Mouse (Mus musculus): ENCODE data around the gene Dusp16. TPM values are rescaled to one million over a fixed set of nuclear protein-coding genes. Genes with fewer than 3 reads are reported as not detected.
A peak's percentile ranks its signal among the peaks of the same experiment; 100 is the strongest.

Gene Dusp16
- total RNA-seq, 2 experiments from 2014 or later, result 24.0 to 26.6 TPM

DNA sequence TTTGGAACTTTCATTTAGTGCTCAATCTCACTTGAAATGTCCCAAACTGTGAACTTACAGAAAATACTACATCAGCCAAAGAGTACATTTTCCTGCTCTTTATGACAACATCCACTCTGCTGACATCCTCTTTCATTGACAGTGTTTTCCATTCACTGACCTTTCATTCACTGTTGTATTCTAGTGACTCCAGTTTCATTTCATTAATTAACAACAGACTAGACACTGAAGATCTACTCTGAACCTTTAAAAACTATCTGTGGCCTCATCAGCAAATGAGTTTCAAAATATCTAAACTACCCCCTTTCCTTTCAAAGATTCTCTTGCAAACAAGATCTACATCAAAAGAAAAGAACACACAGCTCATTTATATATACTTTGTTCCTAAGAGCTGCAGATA lies 48.9 kb downstream of the Dusp16 start:
- no peak for DNase-seq

DNA sequence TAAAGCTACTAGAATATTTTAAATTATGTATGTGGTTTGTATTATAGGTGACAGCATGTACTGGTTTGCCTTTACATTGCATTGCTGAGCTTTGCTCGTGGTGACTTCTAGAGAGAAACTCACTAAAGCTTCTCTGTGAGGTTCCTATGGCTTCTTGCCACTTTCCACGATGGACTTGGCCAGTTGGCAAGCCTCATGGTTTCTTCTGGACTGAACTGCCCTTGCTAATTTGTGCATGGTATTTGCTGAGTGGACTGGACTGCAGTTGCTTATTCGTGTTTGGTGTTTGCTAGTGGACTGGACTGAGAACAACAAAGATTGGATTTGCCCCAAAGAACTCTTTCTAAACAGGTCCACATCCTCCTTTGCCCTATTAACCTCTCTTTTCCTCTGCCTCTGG lies 55.6 kb downstream of the Dusp16 start:
- no peak for DNase-seq

DNA sequence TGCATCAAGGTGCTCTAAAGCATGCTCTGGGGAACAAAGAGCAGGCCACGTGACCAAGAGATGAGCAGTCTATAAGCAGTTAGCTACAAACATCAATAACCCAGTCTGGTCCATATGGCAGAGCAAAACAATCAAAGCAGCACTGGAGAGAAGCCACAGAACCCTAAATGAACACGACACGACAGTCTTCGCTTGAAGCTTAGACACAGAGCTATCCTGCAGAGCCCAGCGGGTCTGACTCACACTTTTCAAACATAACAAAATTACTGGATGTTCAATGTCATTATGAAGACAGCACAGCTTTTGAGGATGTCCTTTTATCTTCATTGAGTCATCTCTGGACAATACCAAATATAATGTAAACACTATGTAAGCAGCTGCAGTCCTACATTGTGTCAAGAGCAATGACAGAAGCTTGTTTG lies 58.6 kb downstream of the Dusp16 start:
- no peak for DNase-seq

DNA sequence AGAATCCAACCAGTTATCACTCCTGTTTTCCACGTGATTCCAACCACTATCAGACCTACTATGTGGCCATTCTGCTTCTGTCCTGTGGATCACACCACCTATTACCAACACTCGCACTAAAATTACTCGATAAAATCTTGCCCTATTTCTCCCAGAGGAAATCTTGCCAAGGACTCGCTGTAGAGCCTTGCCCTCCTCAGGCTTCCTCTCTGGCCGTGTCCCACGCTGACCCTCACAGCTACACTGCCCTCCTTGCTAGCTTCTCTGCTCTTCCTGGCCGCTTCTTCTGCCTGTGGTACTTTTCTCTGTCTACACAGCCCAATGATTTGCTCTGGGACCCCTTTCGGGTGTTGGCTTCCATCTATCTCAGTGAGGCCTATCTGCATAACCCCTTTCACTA lies 59.6 kb downstream of the Dusp16 start:
- DNase-seq, result no peak

DNA sequence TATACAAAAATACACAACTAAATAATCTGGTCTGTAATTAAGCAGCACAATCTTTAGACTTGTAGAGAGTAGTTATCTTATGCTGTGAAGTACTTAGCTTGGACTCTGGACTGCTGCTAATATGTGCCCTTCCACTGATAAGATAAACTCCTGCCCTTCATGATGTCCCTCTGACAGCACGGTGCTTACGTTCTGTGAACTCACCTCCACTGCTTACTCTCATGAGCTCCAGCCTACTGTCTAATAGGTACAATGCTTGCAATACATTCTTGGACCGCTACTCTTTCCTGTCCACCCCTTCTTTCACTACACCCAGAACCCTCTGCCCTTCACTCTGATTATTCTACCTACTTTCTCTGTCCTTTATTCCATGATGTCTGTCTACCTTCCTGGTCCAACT lies 61.4 kb downstream of the Dusp16 start:
- no peak for DNase-seq

DNA sequence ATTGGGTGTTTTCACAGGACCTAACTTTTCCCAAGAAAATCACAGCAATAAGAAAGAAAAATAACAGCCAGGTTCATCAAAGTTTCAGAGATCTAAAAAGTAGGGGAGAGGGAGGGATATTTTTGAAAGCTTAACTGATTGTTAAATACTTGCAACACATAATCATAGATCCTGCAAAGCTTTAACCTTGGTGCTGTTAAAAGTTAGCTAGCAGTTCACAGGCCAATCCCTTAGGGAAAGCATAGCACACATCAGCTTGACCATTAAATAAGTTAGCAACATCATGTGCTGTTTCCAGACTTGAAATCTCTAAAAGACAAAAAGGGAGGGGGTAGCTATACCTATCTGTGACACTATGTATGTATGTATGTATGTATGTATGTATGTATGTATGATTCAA lies 67.0 kb downstream of the Dusp16 start:
- no peak for DNase-seq

DNA sequence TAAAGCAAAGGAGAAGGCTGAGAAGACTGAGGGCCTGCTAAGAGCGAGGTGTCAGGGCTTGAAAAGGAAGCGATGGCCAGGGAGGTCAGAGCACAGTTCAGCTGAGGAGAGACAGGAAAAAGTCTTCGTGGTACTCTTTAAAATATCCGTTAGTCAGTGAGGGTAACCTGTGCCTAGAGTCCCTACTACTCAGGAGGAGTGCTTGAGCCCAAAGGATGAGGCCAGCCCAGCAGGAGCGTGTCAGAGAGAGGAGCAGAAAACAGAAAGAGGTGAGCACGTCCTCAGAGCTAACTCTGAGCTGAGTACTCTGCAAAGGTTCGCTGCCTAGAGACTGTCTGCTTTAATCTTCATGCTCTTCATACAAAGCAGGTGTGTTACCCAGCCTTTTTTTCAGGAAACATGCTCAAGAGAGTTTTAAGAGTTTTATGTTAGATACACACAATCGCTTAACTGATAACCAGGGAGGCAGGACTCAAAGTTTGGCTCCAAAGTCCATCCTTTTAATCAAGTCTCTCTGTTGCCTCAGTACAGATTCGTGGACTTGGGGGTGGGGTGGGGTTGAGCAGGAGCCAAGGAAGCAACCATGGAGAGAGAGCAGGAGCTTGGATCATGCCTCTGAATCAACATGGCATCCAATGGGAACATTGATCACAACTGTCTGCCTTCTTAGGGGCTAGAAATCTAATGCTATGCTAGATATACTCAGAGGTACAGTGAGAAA lies 68.4 kb downstream of the Dusp16 start:
- peak in 1 of 2 experiments; percentile 20 for DNase-seq

DNA sequence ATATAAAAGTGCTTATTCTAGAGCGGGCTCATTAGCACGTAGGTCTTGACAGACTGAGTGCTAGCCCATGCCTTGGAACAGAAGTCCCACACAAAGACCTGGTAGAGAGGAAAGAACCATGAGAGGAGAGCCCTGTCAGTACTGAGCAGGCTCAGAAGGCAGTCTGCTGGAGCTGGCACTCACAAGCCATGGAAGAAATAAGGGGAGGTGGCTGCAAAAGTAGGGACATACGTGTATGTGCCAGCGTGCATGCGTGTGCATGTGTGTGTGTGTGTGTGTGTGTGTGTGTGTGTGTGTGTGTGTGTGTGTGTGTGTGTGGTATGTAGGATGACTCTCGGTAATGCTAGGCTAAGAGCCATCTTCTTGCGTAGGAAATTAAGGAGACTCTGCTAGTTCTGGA lies 69.1 kb downstream of the Dusp16 start:
- no peak for DNase-seq

DNA sequence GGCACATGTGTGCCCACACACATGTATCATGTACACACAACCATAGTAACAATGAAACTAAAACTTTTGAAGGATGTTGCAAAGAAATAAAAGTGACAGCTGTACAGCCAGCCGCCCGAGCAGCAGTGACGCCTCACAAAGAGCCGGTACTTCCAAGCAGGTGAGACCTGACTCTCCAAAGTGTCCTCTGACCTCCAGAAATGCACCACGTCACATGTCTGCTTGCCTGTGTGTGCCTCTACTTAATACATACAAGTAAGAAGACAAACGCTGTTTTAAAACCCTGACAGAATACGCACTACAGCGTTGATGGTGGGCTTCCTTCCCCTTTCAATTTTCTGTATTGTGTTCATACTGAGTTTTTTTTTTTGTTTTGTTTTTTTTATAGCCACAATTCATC lies 69.5 kb downstream of the Dusp16 start:
- no peak for DNase-seq

DNA sequence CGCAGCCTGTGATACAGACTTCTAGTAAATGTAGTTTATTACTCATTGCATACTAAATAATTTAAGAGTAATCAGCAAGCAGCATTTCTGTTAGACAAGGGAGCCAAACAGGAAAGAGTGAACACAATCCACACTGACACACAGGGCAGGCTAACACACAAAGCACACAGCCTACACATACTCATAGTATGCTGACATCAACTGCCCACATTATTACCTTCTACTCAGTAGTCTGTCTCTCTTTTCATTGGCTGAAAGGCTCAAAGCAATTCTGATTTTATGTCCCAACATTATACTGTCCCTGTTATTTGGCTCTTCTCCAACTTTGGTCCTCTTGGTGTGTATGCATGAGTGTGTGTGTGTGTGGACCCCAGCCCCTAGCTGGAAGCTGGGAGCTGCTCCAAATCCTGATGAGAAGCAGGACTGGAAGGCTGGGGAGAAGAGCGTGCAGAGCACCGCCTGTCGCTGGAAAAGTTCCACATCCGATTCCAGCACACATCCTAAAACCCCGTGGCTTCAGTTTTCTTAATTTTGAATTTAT lies 70.6 kb downstream of the Dusp16 start:
- DNase-seq, result no peak

DNA sequence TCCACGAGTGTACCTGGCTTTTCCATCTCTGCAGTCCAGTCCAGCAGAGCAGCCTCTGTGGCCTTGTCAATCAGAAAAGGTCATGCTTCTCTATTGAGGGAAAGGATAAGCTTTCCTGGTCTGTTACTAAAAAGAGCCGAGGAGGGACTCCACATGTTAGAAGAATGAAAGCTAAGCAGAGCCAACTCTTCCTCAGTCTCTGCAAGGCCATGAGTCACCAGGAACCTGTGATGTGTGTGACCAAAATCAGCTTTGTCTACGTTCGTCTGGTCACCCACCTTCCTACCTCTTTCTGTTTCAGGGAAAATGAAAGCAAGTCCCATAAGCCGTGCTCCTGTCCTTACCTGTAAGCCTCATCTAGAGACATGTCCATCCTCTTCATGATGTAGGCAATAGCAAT lies 72.3 kb downstream of the Dusp16 start:
- no peak for DNase-seq

DNA sequence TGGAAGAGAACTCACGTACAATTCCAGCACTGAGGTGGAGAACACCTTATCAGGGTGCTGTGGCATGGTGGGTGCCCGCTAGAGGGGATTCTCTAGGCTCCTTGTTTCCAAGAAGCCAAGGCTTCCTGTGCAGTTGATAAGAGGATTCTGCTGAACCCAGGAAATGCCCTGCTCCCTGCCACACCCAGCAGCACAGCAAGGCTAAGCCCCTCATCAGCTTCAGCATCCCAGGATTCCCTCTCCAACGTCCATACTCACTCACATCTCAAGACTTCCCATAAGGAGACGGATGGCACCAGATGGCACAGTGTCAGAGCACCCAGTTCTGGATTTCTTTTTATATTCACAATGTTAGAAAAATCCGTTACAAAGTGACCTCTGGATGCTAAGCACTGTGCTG lies 73.3 kb downstream of the Dusp16 start:
- DNase-seq, result no peak

DNA sequence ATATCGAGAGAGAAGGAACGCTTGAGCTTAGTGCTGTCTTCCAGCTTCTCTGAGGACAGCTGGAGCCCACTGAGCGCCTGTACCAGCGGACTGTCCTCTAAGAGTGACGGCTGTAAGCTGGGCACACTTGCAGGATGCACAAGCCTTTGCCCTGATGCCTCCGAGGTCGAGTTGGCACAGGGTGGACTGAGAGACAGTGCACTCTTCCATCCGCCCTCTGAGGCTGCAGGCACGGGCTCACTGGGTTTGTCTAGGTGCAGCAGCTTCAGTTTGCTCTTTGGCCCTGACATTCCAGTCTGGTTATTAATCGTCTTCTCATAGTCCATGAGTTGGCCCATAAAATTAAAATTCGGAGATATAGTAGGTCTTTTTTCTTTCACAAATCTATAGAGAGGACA lies 73.8 kb downstream of the Dusp16 start:
- DNase-seq, result peak; percentile 47 to 56

DNA sequence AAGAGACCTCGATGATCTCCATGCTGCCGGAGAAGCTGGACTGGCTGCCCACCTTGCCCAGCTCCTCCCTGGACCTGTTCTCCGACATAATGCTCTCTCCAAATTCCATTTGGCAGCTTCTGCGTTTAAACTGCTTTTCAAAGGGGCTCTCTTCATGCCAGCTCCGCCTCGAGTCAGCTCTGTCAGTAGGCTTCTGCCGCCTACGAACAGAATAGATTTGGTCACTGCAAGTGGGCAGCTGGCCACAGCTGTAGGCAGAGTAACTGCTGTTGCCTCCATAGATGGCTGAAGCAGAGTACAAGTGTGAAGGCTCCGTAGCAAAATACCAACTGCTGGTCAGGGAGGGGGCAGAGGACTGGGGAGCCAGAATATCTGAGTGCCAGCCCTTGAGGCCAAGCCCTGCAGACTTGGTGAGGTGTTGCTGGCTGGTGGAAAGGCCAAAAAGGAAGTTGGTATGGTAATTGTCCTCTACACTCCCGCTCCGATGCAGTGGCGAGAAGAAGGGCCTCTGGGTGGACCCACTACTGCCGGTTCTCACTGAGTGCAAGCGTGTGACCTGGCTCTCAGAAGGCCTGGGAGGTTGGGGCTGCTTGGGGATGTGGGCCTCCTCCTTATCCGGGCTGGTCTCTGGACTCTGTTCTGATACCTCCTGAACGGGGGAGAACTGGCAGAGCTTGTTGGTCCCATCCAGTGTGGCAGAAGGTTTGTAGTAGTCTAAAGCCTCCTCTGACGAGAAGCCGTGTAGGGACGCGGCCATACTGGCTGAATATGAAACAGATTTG lies 74.3 kb downstream of the Dusp16 start:
- DNase-seq, result no peak

DNA sequence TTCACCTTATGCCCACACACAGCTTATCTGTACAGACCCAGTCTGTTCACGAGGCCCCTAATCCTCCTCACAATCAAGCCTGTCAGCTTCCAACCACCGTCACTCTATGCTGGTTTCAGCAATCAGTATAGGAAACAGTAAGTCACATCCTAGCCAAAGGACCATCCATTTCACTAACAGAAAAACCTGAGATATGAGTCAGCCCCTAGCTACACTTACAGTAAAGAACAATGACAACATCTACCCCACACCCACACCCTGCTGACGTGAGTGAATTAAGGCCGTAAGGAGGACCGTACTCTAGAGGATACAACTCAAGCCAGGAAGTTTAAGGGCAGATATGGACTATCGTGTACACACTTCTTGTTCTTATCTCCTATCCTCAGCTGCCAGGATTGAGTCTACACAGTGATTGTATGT lies 76.2 kb downstream of the Dusp16 start:
- DNase-seq, result no peak

DNA sequence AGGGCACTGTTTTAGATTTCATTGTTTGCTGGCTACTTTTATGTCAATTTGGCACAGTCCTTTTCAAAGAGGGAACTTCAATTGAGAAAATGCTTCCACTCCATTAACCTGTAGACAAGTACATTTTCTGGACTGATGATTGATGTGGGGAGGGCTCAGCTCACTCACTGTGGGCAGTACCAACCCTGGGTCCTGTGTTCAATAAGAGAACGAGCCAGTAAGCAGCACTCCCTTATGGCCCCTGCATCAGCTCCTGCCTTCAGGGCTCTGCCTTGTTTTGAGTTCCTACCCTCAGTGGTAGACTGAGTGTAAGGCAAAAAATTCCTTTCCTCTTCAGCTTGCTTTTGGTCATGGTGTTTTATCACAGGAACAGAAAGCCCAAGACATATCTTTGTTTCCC lies 78.5 kb downstream of the Dusp16 start:
- no peak for DNase-seq

DNA sequence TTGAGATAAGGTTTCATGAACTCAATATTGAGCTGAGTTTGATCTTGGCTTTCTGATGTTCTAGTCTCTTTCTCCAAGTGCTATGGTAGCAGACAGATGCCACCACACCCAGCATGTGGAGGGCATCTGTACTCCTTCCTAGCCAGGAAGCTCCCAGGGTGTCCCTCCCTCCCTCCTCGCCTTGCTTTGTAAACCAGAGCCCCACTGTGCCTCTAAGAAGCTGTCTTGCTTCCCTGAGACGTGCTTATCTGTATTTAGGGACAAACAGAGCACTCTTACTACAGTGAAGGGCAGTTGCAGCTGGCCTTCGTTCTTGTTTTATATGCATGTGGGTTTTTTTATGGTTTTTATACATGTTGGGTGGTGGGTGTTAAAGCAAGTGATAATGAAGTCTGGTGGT lies 79.1 kb downstream of the Dusp16 start:
- no peak for DNase-seq

DNA sequence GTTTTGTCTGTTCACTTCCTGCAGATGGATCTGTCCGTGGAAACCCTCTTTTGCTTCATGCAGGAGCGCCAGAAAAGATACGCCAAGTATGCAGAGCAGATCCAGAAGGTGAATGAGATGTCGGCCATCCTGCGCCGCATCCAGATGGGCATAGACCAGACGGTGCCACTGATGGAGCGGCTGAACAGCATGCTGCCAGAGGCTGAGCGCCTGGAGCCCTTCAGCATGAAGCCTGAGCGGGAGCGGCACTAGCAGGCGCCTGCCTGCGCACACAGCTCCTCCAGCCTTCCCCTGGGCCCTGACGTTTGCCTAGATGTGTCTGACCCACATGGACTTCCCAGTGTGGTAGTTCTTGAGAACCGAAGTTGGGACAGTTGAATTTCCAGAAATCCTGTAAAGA lies 82.4 kb downstream of the Dusp16 start:
- DNase-seq, result no peak

DNA sequence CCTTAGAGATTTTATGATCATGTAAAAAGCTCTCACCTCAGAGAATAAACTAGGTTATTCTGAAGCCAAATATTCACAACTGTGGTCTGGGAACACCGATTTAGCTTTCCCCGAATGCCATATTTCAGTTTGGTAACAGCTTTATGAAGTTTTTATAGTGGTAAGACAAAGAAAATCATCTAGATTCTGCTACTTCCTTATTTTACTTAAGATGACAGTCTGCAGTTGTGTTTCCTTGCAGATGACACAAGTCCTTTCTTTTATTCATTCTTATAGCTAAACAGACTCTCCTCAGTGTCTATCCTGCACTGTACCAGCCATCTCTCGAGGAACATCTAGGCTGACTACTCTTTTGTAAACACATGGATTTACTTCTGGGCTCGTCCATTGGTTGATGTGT lies 86.0 kb downstream of the Dusp16 start:
- DNase-seq, result no peak

DNA sequence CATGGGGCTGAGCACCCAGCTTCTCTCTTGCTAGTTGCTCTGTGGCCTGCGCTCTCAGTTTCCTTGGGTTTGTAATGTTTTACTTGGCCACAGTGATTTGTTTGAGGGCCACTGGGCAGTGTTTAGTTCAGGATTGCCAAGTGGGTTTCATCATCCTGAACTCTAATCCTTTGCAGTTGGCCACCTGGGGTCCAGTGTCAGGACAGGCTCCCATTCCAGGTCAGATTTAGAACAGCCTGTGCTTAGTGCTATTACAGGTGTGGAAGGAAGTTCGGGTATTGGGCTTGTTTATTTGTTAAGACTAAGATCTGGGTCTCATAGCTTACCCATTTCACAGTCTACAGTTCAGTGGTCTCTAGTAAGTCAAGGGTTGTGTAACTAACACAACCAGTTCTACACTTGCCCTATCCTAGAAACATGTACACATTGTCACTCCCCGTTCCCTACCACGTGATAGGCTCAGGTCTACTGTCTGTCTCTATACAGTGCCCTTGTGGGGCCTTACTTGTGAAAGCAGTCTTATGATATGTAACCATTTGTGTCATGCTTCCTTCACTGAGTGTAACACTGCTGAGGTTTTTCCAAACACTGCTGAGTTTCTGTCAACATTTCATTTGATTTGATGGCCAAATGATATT lies 89.3 kb downstream of the Dusp16 start:
- peak in 1 of 2 experiments; percentile 8 for DNase-seq

DNA sequence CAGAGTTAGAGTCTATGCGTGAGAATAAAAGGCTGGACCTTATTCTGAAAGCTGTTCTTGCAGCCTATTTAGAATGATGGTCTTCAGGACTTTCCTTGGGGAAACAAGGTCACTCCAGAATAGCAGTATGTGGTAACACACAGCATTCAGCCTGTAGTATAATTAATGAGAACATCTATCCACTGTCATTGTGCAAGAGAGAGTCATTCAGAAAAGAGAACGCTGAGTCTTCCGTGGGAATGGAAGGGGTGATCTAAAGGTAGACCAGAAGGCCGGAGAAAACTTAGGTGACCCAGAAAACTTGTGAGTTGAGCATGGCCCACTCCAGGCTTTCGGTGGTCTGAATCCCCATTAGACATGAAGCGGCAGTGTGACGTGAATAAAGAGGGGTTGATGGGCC lies 90.2 kb downstream of the Dusp16 start:
- no peak for DNase-seq

DNA sequence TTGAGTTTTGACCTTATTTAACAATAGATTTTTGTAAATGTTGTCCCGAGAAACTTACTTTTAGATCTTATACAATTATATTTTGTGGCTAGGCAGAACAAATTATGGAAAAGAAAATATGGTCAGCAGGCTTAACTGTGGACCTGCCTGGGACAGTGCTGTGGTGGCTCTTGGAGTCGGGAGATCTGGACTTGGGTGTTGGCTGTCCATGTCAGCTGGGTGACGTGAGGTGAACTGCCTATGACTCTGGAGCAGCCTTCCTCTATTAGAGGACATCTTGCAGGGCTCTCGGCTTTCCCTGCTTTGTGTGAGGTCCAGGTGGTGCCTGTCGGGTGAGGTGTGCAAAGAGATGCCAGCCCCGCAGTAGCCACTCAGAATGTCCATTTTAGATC lies 91.2 kb downstream of the Dusp16 start:
- no peak for DNase-seq

Data from adrenal gland, postnatal 36 days (tissue).